Comparison of ENCODE assay signal across 1 mouse cellular context in the genomic region with DNA sequence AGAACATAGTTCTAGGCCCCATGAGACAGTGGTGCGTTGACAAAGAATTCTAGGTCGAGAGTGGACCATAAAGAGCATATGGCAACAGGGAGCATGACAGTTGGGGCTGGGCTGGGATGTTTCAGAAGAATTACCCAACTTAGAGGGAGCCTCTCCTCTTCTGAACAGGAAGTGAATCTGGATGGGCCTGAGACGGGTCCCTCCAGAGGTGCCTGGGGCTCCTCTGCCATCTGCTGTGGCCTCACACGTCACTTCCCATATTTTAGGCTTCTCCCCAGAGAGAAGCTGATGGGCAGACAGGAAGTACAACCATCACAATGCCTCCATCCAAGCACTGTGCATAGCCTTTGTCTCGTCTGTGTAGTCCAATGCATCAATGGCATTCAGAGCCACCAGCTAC.
TF ChIP-seq lines count a peak whose summit lies in the region.

No protein-coding gene starts in this region.

TF ChIP-seq in CH12.LX, 34 proteins besides CTCF, POLR2A, EP300 and RAD21 (continued from another document):
- peak; percentile 61; the same call in 1 of the 2 replicates for TF ChIP-seq NELFE (IDR thresholded peaks at IDR 0.05; ENCODE audit: low read depth, low read length)
- TF ChIP-seq HCFC1 (IDR thresholded peaks at IDR 0.05; ENCODE audit: low read depth, low read length): peak; percentile 58
- peak; percentile 69; the same call in 1 of the 2 replicates for TF ChIP-seq TCF12 (IDR thresholded peaks at IDR 0.05; ENCODE audit: low read depth, low read length)
- TF ChIP-seq MEF2A (IDR thresholded peaks at IDR 0.05; ENCODE audit: borderline replicate concordance, low read depth, low read length): peak; percentile 59; the same call in 1 of the 2 replicates
- peak; percentile 43; the same call in 1 of the 2 replicates for TF ChIP-seq ZMIZ1 (IDR thresholded peaks at IDR 0.05; ENCODE audit: low read depth, low read length)
- no peak for TF ChIP-seq USF2 (conservative IDR thresholded peaks at IDR 0.05; ENCODE audit: low read depth, low read length)
- no peak for TF ChIP-seq SMC3 (IDR thresholded peaks at IDR 0.05; ENCODE audit: low read depth, low read length)
- TF ChIP-seq PAX5 (IDR thresholded peaks at IDR 0.05; ENCODE audit: low read length): no peak
- peak; percentile 62 for TF ChIP-seq ETS1 (conservative IDR thresholded peaks at IDR 0.05; ENCODE audit: low read depth, low read length)
- TF ChIP-seq SIN3A (IDR thresholded peaks at IDR 0.05; ENCODE audit: low read length): no peak; the same call in 1 of the 2 replicates
- peak; percentile 51 for TF ChIP-seq IRF4 (IDR thresholded peaks at IDR 0.05; ENCODE audit: low read depth, low read length)
